Mouse (Mus musculus) brain, embryonic 14.5 days (tissue): ENCODE results near the gene Zfp426.

Source experiments
- CTCF ChIP-seq: fragments of 200-500 bp; IDR thresholded peaks from 2 replicates; pipeline ENCODE4 v1.5.1; 2012; ENCODE audit warnings: inconsistent platforms, mild to moderate bottlenecking, moderate library complexity, borderline replicate concordance; ENCODE audit not compliant: insufficient read depth, insufficient read length; ENCODE audit errors: extremely low read depth
- POLR2A ChIP-seq: fragments of 200-500 bp; IDR thresholded peaks from 2 replicates; pipeline ENCODE4 v1.6.1; 2012; ENCODE audit warnings: mild to moderate bottlenecking, inconsistent platforms, borderline replicate concordance; ENCODE audit not compliant: poor library complexity, insufficient read depth, insufficient read length, severe bottlenecking; ENCODE audit errors: extremely low read depth

DNA sequence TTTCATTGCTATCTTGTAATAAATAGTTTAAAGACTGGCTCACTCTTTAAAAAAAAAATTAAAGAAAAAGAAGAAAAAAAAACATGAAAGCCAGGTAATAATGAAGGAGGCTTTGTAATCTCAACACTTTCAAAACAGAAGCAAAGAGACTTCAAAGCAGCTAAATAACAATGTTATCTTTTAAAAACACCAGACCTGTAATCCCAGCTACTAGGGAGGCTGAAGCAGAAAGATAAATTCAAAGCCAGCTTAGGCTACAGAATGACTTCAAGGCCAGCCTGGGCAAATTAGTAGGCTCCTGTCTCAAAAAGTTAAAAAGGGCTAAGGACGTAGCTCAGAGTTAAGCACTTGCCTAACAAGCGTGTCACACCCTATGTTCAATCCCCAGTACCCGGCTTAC is 17.1 kb upstream of the Zfp426 start:
- no peak for TF ChIP-seq POLR2A
- no peak for TF ChIP-seq CTCF
